Mouse (Mus musculus): ENCODE data around the gene Uqcrc1. TPM values are rescaled to one million over a fixed set of nuclear protein-coding genes. Genes with fewer than 3 reads are reported as not detected.

The Uqcrc1 gene
- 51.8 and 56.5 TPM in 2 replicates for polyA plus RNA-seq (2012)

DNA sequence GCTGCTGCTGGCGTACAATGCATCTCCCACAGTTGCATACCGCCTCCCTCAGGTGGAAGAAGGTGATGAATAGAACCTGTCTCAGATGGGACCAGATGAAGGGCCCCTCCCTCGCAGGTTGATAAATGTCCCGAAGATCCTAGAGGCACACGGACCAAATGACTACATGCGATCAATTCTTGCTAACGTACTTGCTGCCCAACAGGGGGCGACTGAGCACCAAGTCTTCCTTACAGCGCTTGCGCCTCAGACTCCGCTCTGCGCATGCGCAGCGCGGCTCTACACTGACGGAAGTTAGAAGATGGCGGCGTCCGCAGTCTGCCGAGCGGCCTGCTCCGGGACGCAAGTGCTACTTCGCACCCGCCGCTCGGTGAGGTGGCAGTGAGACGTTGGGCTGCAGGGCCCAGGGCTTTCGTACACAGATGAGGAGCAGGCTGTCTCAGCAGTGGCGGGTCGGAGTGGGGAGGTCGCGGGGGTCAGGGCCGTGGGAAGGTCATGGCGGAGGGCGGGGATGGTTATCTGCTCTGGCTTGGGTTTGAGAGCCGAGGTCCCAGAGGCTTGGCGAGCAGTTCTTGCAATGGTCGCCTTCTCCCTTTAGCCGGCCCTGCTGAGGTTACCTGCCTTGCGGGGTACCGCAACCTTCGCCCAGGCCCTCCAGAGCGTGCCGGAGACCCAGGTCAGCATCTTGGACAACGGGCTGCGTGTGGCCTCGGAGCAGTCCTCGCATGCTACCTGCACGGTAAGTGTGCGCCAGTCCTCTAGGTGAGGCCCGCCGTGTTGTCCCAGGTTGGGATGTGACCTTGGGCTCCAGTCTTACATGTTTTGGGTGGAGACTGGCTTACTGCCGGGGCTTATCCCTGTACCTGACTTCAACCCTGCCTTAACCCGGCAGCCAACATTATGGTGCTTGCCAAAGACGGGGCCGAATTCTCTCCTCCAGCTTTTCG is at the start of gene Uqcrc1:
Gene Uqcrc1, plus strand, starts transcription at position 216 of the 947 bp plus-strand sequence.
- Histone ChIP-seq H3K4me1 (ENCODE audit: control insufficient read depth) (peaks cover 27% of the 10 kb centered on the region), H3K4me3 (replicated peaks) (peak within 1 kb of the TSS; percentile 76), H3K9me3 (ENCODE audit: control insufficient read depth, low read length) (no peaks in the 10 kb centered on the region), H3K27me3 (ENCODE audit: control insufficient read depth) (no peaks in the 10 kb centered on the region), H3K36me3 (ENCODE audit: control insufficient read depth) (peaks cover 37% of the 10 kb centered on the region)
- no peak for TF ChIP-seq TAL1 (IDR thresholded peaks at IDR 0.05; ENCODE audit: low read length)
- no peak for TF ChIP-seq GATA1 (IDR thresholded peaks at IDR 0.05; ENCODE audit: low read length)

DNA sequence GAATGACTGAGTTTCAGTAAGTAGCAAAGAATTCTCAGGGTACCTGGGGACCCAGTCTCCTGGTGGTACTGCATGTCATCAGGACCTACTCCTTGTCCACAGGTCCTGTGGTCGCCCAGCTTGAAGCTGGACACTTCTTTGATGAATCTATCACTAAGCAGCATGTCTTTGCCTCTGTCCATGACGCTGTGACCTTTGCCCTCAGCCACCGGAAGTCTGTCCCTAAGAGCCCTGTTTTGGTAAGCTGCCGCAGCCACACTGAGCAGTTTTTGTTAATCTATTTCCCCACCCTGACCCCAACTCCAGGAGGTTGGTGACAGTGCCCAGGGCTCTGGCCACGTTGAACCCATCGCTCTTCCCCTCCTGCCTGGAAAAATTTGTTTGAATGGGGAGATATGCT is 24.1 kb upstream of the Uqcrc1 start:
- no peaks in the 10 kb centered on the region for H3K36me3 ChIP-seq (ENCODE audit: control insufficient read depth)
- no peak overlapping the region for H3K4me3 ChIP-seq (replicated peaks)
- no peaks in the 10 kb centered on the region for H3K27me3 ChIP-seq (ENCODE audit: control insufficient read depth)
- no peaks in the 10 kb centered on the region for H3K4me1 ChIP-seq (ENCODE audit: control insufficient read depth)
- TF ChIP-seq GATA1 (IDR thresholded peaks at IDR 0.05; ENCODE audit: low read length) (no peak), TAL1 (IDR thresholded peaks at IDR 0.05; ENCODE audit: low read length) (no peak)
- H3K9me3 ChIP-seq (ENCODE audit: control insufficient read depth, low read length), result no peaks in the 10 kb centered on the region

DNA sequence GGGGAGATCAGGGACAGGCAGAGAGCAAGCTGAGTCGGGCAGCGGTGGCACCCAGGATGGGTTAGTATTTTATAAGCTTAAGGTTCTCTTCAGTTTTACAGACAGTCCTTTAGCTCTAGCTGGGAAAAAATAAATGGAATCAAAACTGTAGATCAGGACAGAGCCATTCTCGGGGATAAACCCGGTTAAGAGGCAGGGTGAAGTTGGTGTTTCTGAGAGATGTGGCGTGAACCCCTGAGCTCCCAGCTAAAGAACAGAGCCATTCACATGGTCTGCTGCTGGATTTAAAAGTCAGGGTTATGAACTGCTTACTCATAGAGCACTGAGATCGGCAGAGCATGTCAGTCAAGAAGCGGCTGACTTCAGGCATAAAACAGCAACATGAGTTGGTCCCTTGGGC is 23.3 kb upstream of the Uqcrc1 start:
- Histone ChIP-seq H3K4me1 (ENCODE audit: control insufficient read depth) (no peaks in the 10 kb centered on the region), H3K27me3 (ENCODE audit: control insufficient read depth) (no peaks in the 10 kb centered on the region), H3K36me3 (ENCODE audit: control insufficient read depth) (no peaks in the 10 kb centered on the region), H3K9me3 (ENCODE audit: control insufficient read depth, low read length) (no peaks in the 10 kb centered on the region), H3K4me3 (replicated peaks) (no peak overlapping the region)
- no peak for TF ChIP-seq GATA1 (IDR thresholded peaks at IDR 0.05; ENCODE audit: low read length)
- TF ChIP-seq TAL1 (IDR thresholded peaks at IDR 0.05; ENCODE audit: low read length), result no peak

DNA sequence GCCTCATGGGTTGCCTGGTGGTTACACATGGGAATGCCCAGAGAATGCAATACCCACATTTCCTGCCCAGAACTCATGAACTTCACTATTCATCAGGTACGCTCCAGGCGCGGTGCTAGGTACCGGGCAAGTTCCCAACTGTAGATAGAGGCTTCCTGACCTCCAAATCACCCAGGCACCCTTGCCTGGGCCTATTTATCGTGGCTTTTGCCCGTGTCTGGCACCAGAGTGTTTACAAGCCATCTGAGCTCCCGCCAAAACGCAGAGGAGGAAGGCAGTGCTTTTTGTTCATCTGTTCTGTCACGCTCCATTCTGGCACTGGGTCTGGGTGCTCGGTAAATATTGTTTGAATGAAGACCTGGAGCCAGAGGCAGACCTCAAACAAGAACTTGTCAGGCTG is 22.8 kb upstream of the Uqcrc1 start:
- no peaks in the 10 kb centered on the region for H3K9me3 ChIP-seq (ENCODE audit: control insufficient read depth, low read length)
- H3K27me3 ChIP-seq (ENCODE audit: control insufficient read depth), result no peaks in the 10 kb centered on the region
- TF ChIP-seq TAL1 (IDR thresholded peaks at IDR 0.05; ENCODE audit: low read length), result no peak
- TF ChIP-seq GATA1 (IDR thresholded peaks at IDR 0.05; ENCODE audit: low read length), result no peak
- no peaks in the 10 kb centered on the region for H3K36me3 ChIP-seq (ENCODE audit: control insufficient read depth)
- H3K4me3 ChIP-seq (replicated peaks), result no peak overlapping the region
- no peaks in the 10 kb centered on the region for H3K4me1 ChIP-seq (ENCODE audit: control insufficient read depth)

DNA sequence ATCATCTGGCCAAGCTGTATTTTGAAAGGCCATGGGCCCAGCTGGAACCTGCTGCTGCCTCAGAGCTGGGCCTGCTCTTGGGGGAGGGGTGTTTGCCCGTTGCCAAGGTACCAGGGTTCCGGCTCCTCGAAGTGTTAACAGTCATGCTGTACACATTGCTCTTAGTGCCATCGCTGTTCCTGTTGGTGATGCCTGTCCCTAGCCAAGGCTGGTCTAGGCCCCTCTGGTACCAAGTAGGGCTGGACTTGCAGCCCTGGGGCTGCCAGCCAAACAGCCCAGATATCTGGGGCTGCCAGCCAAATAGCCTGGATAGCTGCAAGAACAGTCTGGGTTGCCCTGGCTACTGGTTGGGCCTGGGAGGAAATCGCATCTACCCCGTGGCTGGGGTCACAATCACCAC is 21.9 kb upstream of the Uqcrc1 start, which contains the start of gene Tmem89:
Gene Tmem89, plus strand, starts transcription at position 129 of the 400 bp plus-strand sequence.
- Histone ChIP-seq H3K4me1 (ENCODE audit: control insufficient read depth) (no peaks in the 10 kb centered on the region), H3K4me3 (replicated peaks) (no peak within 1 kb of the TSS), H3K27me3 (ENCODE audit: control insufficient read depth) (no peaks in the 10 kb centered on the region), H3K36me3 (ENCODE audit: control insufficient read depth) (no peaks in the 10 kb centered on the region), H3K9me3 (ENCODE audit: control insufficient read depth, low read length) (no peaks in the 10 kb centered on the region)
- TF ChIP-seq GATA1 (IDR thresholded peaks at IDR 0.05; ENCODE audit: low read length) (no peak), TAL1 (IDR thresholded peaks at IDR 0.05; ENCODE audit: low read length) (no peak)

DNA sequence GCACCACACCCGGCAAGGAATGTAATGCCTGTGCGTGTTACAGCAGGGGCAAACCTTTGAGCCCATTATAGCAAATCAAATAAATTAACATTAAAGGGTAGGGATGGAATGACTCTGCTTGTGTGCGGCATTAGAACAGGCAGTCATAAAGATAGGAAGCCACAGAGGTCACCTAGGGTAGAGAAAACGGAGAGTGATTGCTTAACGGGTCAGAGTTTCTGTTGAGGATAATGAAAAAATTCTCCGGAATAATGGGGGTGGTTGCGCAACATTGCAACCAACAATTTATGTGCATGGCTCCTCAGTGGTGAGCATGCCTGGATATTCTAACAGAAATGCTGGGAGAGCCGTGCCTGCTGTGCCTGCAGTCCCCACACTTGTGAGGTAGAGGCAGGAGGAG is 10.5 kb upstream of the Uqcrc1 start:
- peaks cover 10% of the 10 kb centered on the region for H3K27me3 ChIP-seq (ENCODE audit: control insufficient read depth)
- H3K4me1 ChIP-seq (ENCODE audit: control insufficient read depth), result no peaks in the 10 kb centered on the region
- no peaks in the 10 kb centered on the region for H3K9me3 ChIP-seq (ENCODE audit: control insufficient read depth, low read length)
- TF ChIP-seq TAL1 (IDR thresholded peaks at IDR 0.05; ENCODE audit: low read length) (no peak), GATA1 (IDR thresholded peaks at IDR 0.05; ENCODE audit: low read length) (no peak)
- no peaks in the 10 kb centered on the region for H3K36me3 ChIP-seq (ENCODE audit: control insufficient read depth)
- no peak overlapping the region for H3K4me3 ChIP-seq (replicated peaks)

DNA sequence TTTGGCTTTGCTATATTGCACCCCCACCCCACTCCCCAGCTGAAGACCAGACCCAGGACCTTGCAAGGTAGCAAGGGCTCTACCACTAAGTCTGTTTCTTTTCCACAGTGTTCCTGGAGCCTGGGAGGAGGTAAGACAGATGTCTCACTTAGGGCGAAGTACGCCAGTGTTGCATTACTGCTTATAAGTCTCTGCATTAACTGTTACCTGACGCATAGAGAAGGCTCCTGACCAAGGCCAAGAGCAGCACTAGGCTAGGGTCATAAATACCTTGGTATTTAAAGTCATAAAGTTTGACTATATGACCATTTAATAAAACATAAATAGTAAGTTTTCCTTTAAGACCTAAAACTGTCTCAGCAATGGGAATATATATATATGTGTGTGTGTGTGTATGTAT is 8.0 kb upstream of the Uqcrc1 start:
- Histone ChIP-seq H3K36me3 (ENCODE audit: control insufficient read depth) (no peaks in the 10 kb centered on the region), H3K4me1 (ENCODE audit: control insufficient read depth) (no peaks in the 10 kb centered on the region), H3K4me3 (replicated peaks) (no peak overlapping the region), H3K27me3 (ENCODE audit: control insufficient read depth) (peaks cover 8% of the 10 kb centered on the region; the same call in 1 of the 2 replicates), H3K9me3 (ENCODE audit: control insufficient read depth, low read length) (no peaks in the 10 kb centered on the region)
- TF ChIP-seq GATA1 (IDR thresholded peaks at IDR 0.05; ENCODE audit: low read length) (no peak), TAL1 (IDR thresholded peaks at IDR 0.05; ENCODE audit: low read length) (no peak)

DNA sequence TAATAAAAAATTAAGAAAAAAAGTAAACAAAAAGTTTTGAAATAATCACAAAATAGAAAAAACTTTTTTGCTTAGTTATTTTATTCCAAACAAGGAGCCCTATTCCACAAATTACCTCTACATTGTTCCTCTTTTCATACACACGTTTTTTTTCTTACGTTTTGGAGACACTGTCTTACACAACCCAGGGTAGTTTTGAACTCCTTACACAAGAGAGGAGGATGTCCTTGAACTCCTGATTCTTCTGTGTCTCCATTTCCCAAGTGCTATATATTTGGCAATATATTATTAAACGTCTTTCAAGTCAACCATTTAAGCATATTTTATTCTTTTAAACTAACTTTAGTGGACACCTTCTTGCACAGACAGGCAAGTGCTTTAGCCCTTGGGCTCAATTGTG is 442 bp upstream of the Uqcrc1 start:
- Histone ChIP-seq H3K4me1 (ENCODE audit: control insufficient read depth) (peaks cover 23% of the 10 kb centered on the region), H3K27me3 (ENCODE audit: control insufficient read depth) (no peaks in the 10 kb centered on the region), H3K9me3 (ENCODE audit: control insufficient read depth, low read length) (no peaks in the 10 kb centered on the region), H3K4me3 (replicated peaks) (peak overlapping the region; percentile 76), H3K36me3 (ENCODE audit: control insufficient read depth) (peaks cover 30% of the 10 kb centered on the region)
- TF ChIP-seq TAL1 (IDR thresholded peaks at IDR 0.05; ENCODE audit: low read length) (no peak), GATA1 (IDR thresholded peaks at IDR 0.05; ENCODE audit: low read length) (no peak)

DNA sequence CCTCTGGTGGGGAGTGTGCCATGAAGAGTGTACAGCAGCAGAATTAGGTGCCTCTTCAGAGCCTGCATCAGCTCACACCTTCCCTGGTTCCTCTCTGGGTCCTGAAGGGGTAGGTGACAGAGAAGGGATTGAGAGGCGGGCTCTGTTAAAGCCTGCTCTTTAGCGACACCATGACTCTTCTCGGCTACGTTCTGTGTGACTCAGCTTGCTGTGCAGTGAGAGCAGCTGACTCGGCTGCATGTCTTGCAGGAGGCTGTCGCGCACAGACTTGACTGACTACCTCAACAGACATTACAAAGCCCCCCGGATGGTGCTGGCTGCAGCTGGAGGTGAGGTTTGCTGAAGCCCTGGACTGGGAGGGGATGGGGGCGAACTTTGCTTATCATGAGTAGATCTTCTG is 8.7 kb downstream of the Uqcrc1 start:
- Histone ChIP-seq H3K36me3 (ENCODE audit: control insufficient read depth) (peaks cover 98% of the 10 kb centered on the region), H3K27me3 (ENCODE audit: control insufficient read depth) (no peaks in the 10 kb centered on the region), H3K4me3 (replicated peaks) (no peak overlapping the region), H3K9me3 (ENCODE audit: control insufficient read depth, low read length) (no peaks in the 10 kb centered on the region), H3K4me1 (ENCODE audit: control insufficient read depth) (peaks cover 28% of the 10 kb centered on the region)
- TF ChIP-seq TAL1 (IDR thresholded peaks at IDR 0.05; ENCODE audit: low read length) (no peak), GATA1 (IDR thresholded peaks at IDR 0.05; ENCODE audit: low read length) (no peak)

Measured in erythroblast, embryonic 14.5 days (primary cell).